Mouse (Mus musculus): ENCODE results near the gene Defb23. TPM values are rescaled to one million over a fixed set of nuclear protein-coding genes. Genes with fewer than 3 reads are reported as not detected.

The Defb23 gene
- polyA plus RNA-seq (2015; fragmentation: Nextera tagmentation; extraction: Ambion mirVana) = not detected in 2 replicates

- H3K9me3 ChIP-seq (replicated peaks; ENCODE audit: control insufficient read depth, low read length) = peaks cover 3% of the 10 kb centered on the region; the same call in 1 of the 2 replicates
- H3K36me3 ChIP-seq (ENCODE audit: control insufficient read depth, insufficient read depth, low read length) = no peaks in the 10 kb centered on the region
- no peak within 1 kb of the TSS for H3K4me2 ChIP-seq (ENCODE audit: low read depth, low read length)
- 91% methylated on average over 3 of the region's 3 CpGs for WGBS
- H3K27ac ChIP-seq (ENCODE audit: low read length) = no peak within 1 kb of the TSS
- no peak within 1 kb of the TSS for H3K4me3 ChIP-seq (replicated peaks; ENCODE audit: low read length)
- H3K9ac ChIP-seq (ENCODE audit: low read length) = no peak within 1 kb of the TSS
- H3K4me1 ChIP-seq (ENCODE audit: control insufficient read depth, insufficient read depth, low read length) = no peaks in the 10 kb centered on the region
- ATAC-seq (ENCODE audit: insufficient read depth, low FRiP score) = no peak
- H3K27me3 ChIP-seq (ENCODE audit: control insufficient read depth, insufficient read depth, low read length) = no peaks in the 10 kb centered on the region
These were observed at the start of gene Defb23 for GRCm38 (mm10) chr2:152464570-152465150. Gene Defb23, minus strand, starts transcription at chr2:152464620.

- Histone ChIP-seq H3K36me3 (ENCODE audit: control insufficient read depth, insufficient read depth, low read length) (no peaks in the 10 kb centered on the region), H3K27me3 (ENCODE audit: control insufficient read depth, insufficient read depth, low read length) (no peaks in the 10 kb centered on the region), H3K4me3 (replicated peaks; ENCODE audit: low read length) (no peak within 1 kb of the TSS), H3K27ac (ENCODE audit: low read length) (no peak within 1 kb of the TSS), H3K4me2 (ENCODE audit: low read depth, low read length) (no peak within 1 kb of the TSS), H3K9ac (ENCODE audit: low read length) (no peak within 1 kb of the TSS), H3K4me1 (ENCODE audit: control insufficient read depth, insufficient read depth, low read length) (no peaks in the 10 kb centered on the region), H3K9me3 (replicated peaks; ENCODE audit: control insufficient read depth, low read length) (no peaks in the 10 kb centered on the region)
- WGBS = 85% methylated on average over 1 of the region's 1 CpGs
- ATAC-seq (ENCODE audit: insufficient read depth, low FRiP score) = no peak
These were observed 47.2 kb upstream of the Defb23 start, which contains the start of gene Defb26 for GRCm38 (mm10) chr2:152511592-152511991. Gene Defb26, minus strand, starts transcription at chr2:152511692.

- H3K9me3 ChIP-seq (replicated peaks; ENCODE audit: control insufficient read depth, low read length) = no peaks in the 10 kb centered on the region
- H3K9ac ChIP-seq (ENCODE audit: low read length) = no peak overlapping the region
- no peaks in the 10 kb centered on the region for H3K27me3 ChIP-seq (ENCODE audit: control insufficient read depth, insufficient read depth, low read length)
- no peak overlapping the region for H3K4me3 ChIP-seq (replicated peaks; ENCODE audit: low read length)
- H3K4me2 ChIP-seq (ENCODE audit: low read depth, low read length) = no peak overlapping the region
- WGBS = 70% methylated on average over 2 of the region's 2 CpGs
- H3K27ac ChIP-seq (ENCODE audit: low read length) = no peak overlapping the region
- no peaks in the 10 kb centered on the region for H3K4me1 ChIP-seq (ENCODE audit: control insufficient read depth, insufficient read depth, low read length)
- ATAC-seq (ENCODE audit: insufficient read depth, low FRiP score) = no peak
- H3K36me3 ChIP-seq (ENCODE audit: control insufficient read depth, insufficient read depth, low read length) = no peaks in the 10 kb centered on the region
These were observed 39.5 kb upstream of the Defb23 start for GRCm38 (mm10) chr2:152503950-152504349.

GRCm38 (mm10) chr2:152500863-152501229 lies 36.4 kb upstream of the Defb23 start:
- no peaks in the 10 kb centered on the region for H3K36me3 ChIP-seq (ENCODE audit: control insufficient read depth, insufficient read depth, low read length)
- H3K4me3 ChIP-seq (replicated peaks; ENCODE audit: low read length) = no peak overlapping the region
- H3K9me3 ChIP-seq (replicated peaks; ENCODE audit: control insufficient read depth, low read length) = no peaks in the 10 kb centered on the region
- no peak overlapping the region for H3K4me2 ChIP-seq (ENCODE audit: low read depth, low read length)
- ATAC-seq (ENCODE audit: insufficient read depth, low FRiP score) = no peak
- no peaks in the 10 kb centered on the region for H3K4me1 ChIP-seq (ENCODE audit: control insufficient read depth, insufficient read depth, low read length)
- H3K9ac ChIP-seq (ENCODE audit: low read length) = no peak overlapping the region
- 74% methylated on average over 6 of the region's 6 CpGs for WGBS
- H3K27ac ChIP-seq (ENCODE audit: low read length) = no peak overlapping the region
- H3K27me3 ChIP-seq (ENCODE audit: control insufficient read depth, insufficient read depth, low read length) = no peaks in the 10 kb centered on the region

- no peak overlapping the region for H3K4me2 ChIP-seq (ENCODE audit: low read depth, low read length)
- no peak overlapping the region for H3K27ac ChIP-seq (ENCODE audit: low read length)
- 65% methylated on average over 7 of the region's 7 CpGs for WGBS
These were observed 35.9 kb upstream of the Defb23 start for GRCm38 (mm10) chr2:152500204-152500862.

GRCm38 (mm10) chr2:152498020-152498419 lies 33.6 kb upstream of the Defb23 start:
- Histone ChIP-seq H3K4me3 (replicated peaks; ENCODE audit: low read length) (no peak overlapping the region), H3K36me3 (ENCODE audit: control insufficient read depth, insufficient read depth, low read length) (no peaks in the 10 kb centered on the region), H3K4me2 (ENCODE audit: low read depth, low read length) (no peak overlapping the region), H3K4me1 (ENCODE audit: control insufficient read depth, insufficient read depth, low read length) (no peaks in the 10 kb centered on the region), H3K9ac (ENCODE audit: low read length) (no peak overlapping the region), H3K9me3 (replicated peaks; ENCODE audit: control insufficient read depth, low read length) (no peaks in the 10 kb centered on the region), H3K27ac (ENCODE audit: low read length) (no peak overlapping the region), H3K27me3 (ENCODE audit: control insufficient read depth, insufficient read depth, low read length) (no peaks in the 10 kb centered on the region)
- 64% methylated on average over 6 of the region's 6 CpGs for WGBS
- ATAC-seq (ENCODE audit: insufficient read depth, low FRiP score) = no peak

More at GRCm38 (mm10) chr2:152500204-152500862, 35.9 kb upstream of the Defb23 start:
- no peaks in the 10 kb centered on the region for H3K4me1 ChIP-seq (ENCODE audit: control insufficient read depth, insufficient read depth, low read length)
- H3K9ac ChIP-seq (ENCODE audit: low read length) = no peak overlapping the region
- no peaks in the 10 kb centered on the region for H3K27me3 ChIP-seq (ENCODE audit: control insufficient read depth, insufficient read depth, low read length)
- no peaks in the 10 kb centered on the region for H3K36me3 ChIP-seq (ENCODE audit: control insufficient read depth, insufficient read depth, low read length)
- no peaks in the 10 kb centered on the region for H3K9me3 ChIP-seq (replicated peaks; ENCODE audit: control insufficient read depth, low read length)
- no peak for ATAC-seq (ENCODE audit: insufficient read depth, low FRiP score)
- H3K4me3 ChIP-seq (replicated peaks; ENCODE audit: low read length) = no peak overlapping the region

GRCm38 (mm10) chr2:152493151-152493550 lies 28.7 kb upstream of the Defb23 start:
- Histone ChIP-seq H3K4me3 (replicated peaks; ENCODE audit: low read length) (no peak overlapping the region), H3K9ac (ENCODE audit: low read length) (no peak overlapping the region), H3K9me3 (replicated peaks; ENCODE audit: control insufficient read depth, low read length) (no peaks in the 10 kb centered on the region), H3K27ac (ENCODE audit: low read length) (no peak overlapping the region), H3K36me3 (ENCODE audit: control insufficient read depth, insufficient read depth, low read length) (no peaks in the 10 kb centered on the region), H3K4me2 (ENCODE audit: low read depth, low read length) (no peak overlapping the region), H3K4me1 (ENCODE audit: control insufficient read depth, insufficient read depth, low read length) (no peaks in the 10 kb centered on the region), H3K27me3 (ENCODE audit: control insufficient read depth, insufficient read depth, low read length) (no peaks in the 10 kb centered on the region)
- 73% methylated on average over 6 of the region's 6 CpGs for WGBS
- no peak for ATAC-seq (ENCODE audit: insufficient read depth, low FRiP score)

- H3K4me1 ChIP-seq (ENCODE audit: control insufficient read depth, insufficient read depth, low read length) = no peaks in the 10 kb centered on the region
- H3K9ac ChIP-seq (ENCODE audit: low read length) = no peak within 1 kb of the TSS
- no peaks in the 10 kb centered on the region for H3K9me3 ChIP-seq (replicated peaks; ENCODE audit: control insufficient read depth, low read length)
- H3K4me2 ChIP-seq (ENCODE audit: low read depth, low read length) = no peak within 1 kb of the TSS
- ATAC-seq (ENCODE audit: insufficient read depth, low FRiP score) = no peak
- no peaks in the 10 kb centered on the region for H3K36me3 ChIP-seq (ENCODE audit: control insufficient read depth, insufficient read depth, low read length)
- no peaks in the 10 kb centered on the region for H3K27me3 ChIP-seq (ENCODE audit: control insufficient read depth, insufficient read depth, low read length)
- H3K4me3 ChIP-seq (replicated peaks; ENCODE audit: low read length) = no peak within 1 kb of the TSS
- H3K27ac ChIP-seq (ENCODE audit: low read length) = no peak within 1 kb of the TSS
These were observed 25.6 kb upstream of the Defb23 start, which contains the start of gene Defb22 for GRCm38 (mm10) chr2:152490038-152490437. Gene Defb22, minus strand, starts transcription at chr2:152490138.

GRCm38 (mm10) chr2:152487024-152487423 lies 22.6 kb upstream of the Defb23 start:
- H3K9me3 ChIP-seq (replicated peaks; ENCODE audit: control insufficient read depth, low read length) = no peaks in the 10 kb centered on the region
- WGBS = 73% methylated on average over 2 of the region's 2 CpGs
- no peak overlapping the region for H3K4me2 ChIP-seq (ENCODE audit: low read depth, low read length)
- no peaks in the 10 kb centered on the region for H3K4me1 ChIP-seq (ENCODE audit: control insufficient read depth, insufficient read depth, low read length)
- H3K4me3 ChIP-seq (replicated peaks; ENCODE audit: low read length) = no peak overlapping the region
- H3K27me3 ChIP-seq (ENCODE audit: control insufficient read depth, insufficient read depth, low read length) = no peaks in the 10 kb centered on the region
- ATAC-seq (ENCODE audit: insufficient read depth, low FRiP score) = no peak
- H3K27ac ChIP-seq (ENCODE audit: low read length) = no peak overlapping the region
- H3K9ac ChIP-seq (ENCODE audit: low read length) = no peak overlapping the region
- no peaks in the 10 kb centered on the region for H3K36me3 ChIP-seq (ENCODE audit: control insufficient read depth, insufficient read depth, low read length)
